Mouse (Mus musculus): ENCODE data around the gene Rpe65. TPM values are rescaled to one million over a fixed set of nuclear protein-coding genes. Genes with fewer than 3 reads are reported as not detected.

Rpe65 gene
- polyA plus RNA-seq (2012): not detected in 2 replicates

GRCm38 (mm10) chr3:159598875-159599274 is at the start of gene Rpe65:
Rpe65 (plus strand) TSS chr3:159599175.
- H3K36me3 ChIP-seq (ENCODE audit: control insufficient read depth): no peaks in the 10 kb centered on the region
- no peaks in the 10 kb centered on the region for H3K4me1 ChIP-seq (ENCODE audit: control insufficient read depth)
- no peaks in the 10 kb centered on the region for H3K27me3 ChIP-seq (ENCODE audit: control insufficient read depth)
- no peak for TF ChIP-seq GATA1 (IDR thresholded peaks at IDR 0.05; ENCODE audit: low read length)
- TF ChIP-seq TAL1 (IDR thresholded peaks at IDR 0.05; ENCODE audit: low read length): no peak
- H3K9me3 ChIP-seq (ENCODE audit: control insufficient read depth, low read length): no peaks in the 10 kb centered on the region
- H3K4me3 ChIP-seq (replicated peaks): no peak within 1 kb of the TSS

- peaks cover 6% of the 10 kb centered on the region for H3K9me3 ChIP-seq (ENCODE audit: control insufficient read depth, low read length)
- TF ChIP-seq TAL1 (IDR thresholded peaks at IDR 0.05; ENCODE audit: low read length) (no peak), GATA1 (IDR thresholded peaks at IDR 0.05; ENCODE audit: low read length) (no peak)
- H3K4me3 ChIP-seq (replicated peaks): no peak overlapping the region
- no peaks in the 10 kb centered on the region for H3K4me1 ChIP-seq (ENCODE audit: control insufficient read depth)
- H3K27me3 ChIP-seq (ENCODE audit: control insufficient read depth): no peaks in the 10 kb centered on the region
- H3K36me3 ChIP-seq (ENCODE audit: control insufficient read depth): no peaks in the 10 kb centered on the region
Measured at GRCm38 (mm10) chr3:159550224-159550623, 48.8 kb upstream of the Rpe65 start.

- Histone ChIP-seq H3K27me3 (ENCODE audit: control insufficient read depth) (no peaks in the 10 kb centered on the region), H3K4me3 (replicated peaks) (no peak overlapping the region), H3K9me3 (ENCODE audit: control insufficient read depth, low read length) (no peaks in the 10 kb centered on the region), H3K4me1 (ENCODE audit: control insufficient read depth) (no peaks in the 10 kb centered on the region), H3K36me3 (ENCODE audit: control insufficient read depth) (no peaks in the 10 kb centered on the region)
- TF ChIP-seq TAL1 (IDR thresholded peaks at IDR 0.05; ENCODE audit: low read length) (no peak), GATA1 (IDR thresholded peaks at IDR 0.05; ENCODE audit: low read length) (no peak)
Measured at GRCm38 (mm10) chr3:159614977-159615376, 16.0 kb downstream of the Rpe65 start.

- Histone ChIP-seq H3K4me1 (ENCODE audit: control insufficient read depth) (no peaks in the 10 kb centered on the region), H3K27me3 (ENCODE audit: control insufficient read depth) (no peaks in the 10 kb centered on the region), H3K9me3 (ENCODE audit: control insufficient read depth, low read length) (no peaks in the 10 kb centered on the region), H3K36me3 (ENCODE audit: control insufficient read depth) (no peaks in the 10 kb centered on the region), H3K4me3 (replicated peaks) (no peak overlapping the region)
- TF ChIP-seq GATA1 (IDR thresholded peaks at IDR 0.05; ENCODE audit: low read length) (no peak), TAL1 (IDR thresholded peaks at IDR 0.05; ENCODE audit: low read length) (no peak)
Measured at GRCm38 (mm10) chr3:159621026-159621425, 22.1 kb downstream of the Rpe65 start.

- H3K4me1 ChIP-seq (ENCODE audit: control insufficient read depth): no peaks in the 10 kb centered on the region
- no peaks in the 10 kb centered on the region for H3K27me3 ChIP-seq (ENCODE audit: control insufficient read depth)
- TF ChIP-seq GATA1 (IDR thresholded peaks at IDR 0.05; ENCODE audit: low read length): no peak
- no peak for TF ChIP-seq TAL1 (IDR thresholded peaks at IDR 0.05; ENCODE audit: low read length)
- no peak overlapping the region for H3K4me3 ChIP-seq (replicated peaks)
- no peaks in the 10 kb centered on the region for H3K9me3 ChIP-seq (ENCODE audit: control insufficient read depth, low read length)
- no peaks in the 10 kb centered on the region for H3K36me3 ChIP-seq (ENCODE audit: control insufficient read depth)
Measured at GRCm38 (mm10) chr3:159624010-159624409, 25.0 kb downstream of the Rpe65 start.

- no peak for TF ChIP-seq TAL1 (IDR thresholded peaks at IDR 0.05; ENCODE audit: low read length)
- no peak for TF ChIP-seq GATA1 (IDR thresholded peaks at IDR 0.05; ENCODE audit: low read length)
- Histone ChIP-seq H3K4me1 (ENCODE audit: control insufficient read depth) (no peaks in the 10 kb centered on the region), H3K9me3 (ENCODE audit: control insufficient read depth, low read length) (no peaks in the 10 kb centered on the region), H3K4me3 (replicated peaks) (no peak overlapping the region), H3K27me3 (ENCODE audit: control insufficient read depth) (no peaks in the 10 kb centered on the region), H3K36me3 (ENCODE audit: control insufficient read depth) (no peaks in the 10 kb centered on the region)
Measured at GRCm38 (mm10) chr3:159660741-159661140, 61.8 kb downstream of the Rpe65 start.

- H3K9me3 ChIP-seq (ENCODE audit: control insufficient read depth, low read length): no peaks in the 10 kb centered on the region; the same call in 1 of the 2 replicates
- no peaks in the 10 kb centered on the region for H3K4me1 ChIP-seq (ENCODE audit: control insufficient read depth)
- TF ChIP-seq GATA1 (IDR thresholded peaks at IDR 0.05; ENCODE audit: low read length) (no peak), TAL1 (IDR thresholded peaks at IDR 0.05; ENCODE audit: low read length) (no peak)
- no peaks in the 10 kb centered on the region for H3K36me3 ChIP-seq (ENCODE audit: control insufficient read depth)
- H3K4me3 ChIP-seq (replicated peaks): no peak overlapping the region
- no peaks in the 10 kb centered on the region for H3K27me3 ChIP-seq (ENCODE audit: control insufficient read depth)
Measured at GRCm38 (mm10) chr3:159663333-159663732, 64.4 kb downstream of the Rpe65 start.

Other genes starting within 250 kb of the Rpe65 start
- 0.23 and 0.44 TPM in 2 replicates for gene Depdc1a, start 103.7 kb upstream of the Rpe65 start, polyA plus RNA-seq (2012)
- gene Wls, start 240.5 kb downstream of the Rpe65 start, polyA plus RNA-seq (2012): 0.01 and 0.02 TPM in 2 replicates